Mouse (Mus musculus) midbrain, embryonic 15.5 days (tissue): ENCODE data around the gene Pmf1. TPM values are rescaled to one million over a fixed set of nuclear protein-coding genes. Genes with fewer than 3 reads are reported as not detected.
A peak's percentile ranks its signal among the peaks of the same experiment; 100 is the strongest.

Source experiments
- ATAC-seq: fragments of 200-750 bp; cut with Nextera tagmentation; replicated peaks from 2 replicates; pipeline ENCODE4 v1.8.0; 2017; ENCODE audit warnings: moderate TSS enrichment
- H3K27ac ChIP-seq: fragments of 300-500 bp; sonication (generic); 2 replicates; pipeline ENCODE4 v1.5.1; 2015; ENCODE audit warnings: mild to moderate bottlenecking, inconsistent platforms
- H3K27me3 ChIP-seq: fragments of 300-500 bp; sonication (generic); replicated peaks from 2 replicates; pipeline ENCODE4 v1.6.1; 2015; ENCODE audit warnings: inconsistent platforms
- H3K36me3 ChIP-seq: fragments of 300-500 bp; sonication (generic); replicated peaks from 2 replicates; pipeline ENCODE4 v1.6.1; 2015; ENCODE audit warnings: inconsistent platforms
- H3K4me1 ChIP-seq: fragments of 300-500 bp; sonication (generic); 2 replicates; pipeline ENCODE4 v1.6.1; 2015; ENCODE audit warnings: inconsistent platforms
- H3K4me2 ChIP-seq: fragments of 300-500 bp; sonication (generic); 2 replicates; pipeline ENCODE4 v1.6.1; 2015; ENCODE audit warnings: inconsistent platforms, mild to moderate bottlenecking, moderate library complexity
- H3K4me3 ChIP-seq: fragments of 300-500 bp; sonication (generic); 2 replicates; pipeline ENCODE4 v1.5.1; 2015; ENCODE audit warnings: mild to moderate bottlenecking, inconsistent platforms
- H3K9ac ChIP-seq: fragments of 300-500 bp; sonication (generic); 2 replicates; pipeline ENCODE4 v1.6.1; 2015; ENCODE audit warnings: mild to moderate bottlenecking, inconsistent platforms
- H3K9me3 ChIP-seq: fragments of 300-500 bp; sonication (generic); 2 replicates; pipeline ENCODE4 v1.6.1; 2016; ENCODE audit warnings: inconsistent platforms
- WGBS: fragments of 180-500 bp; shearing (Covaris S2); methylation state at CpG from one replicate; pipeline ENCODE4 v1.1.7; 2015; ENCODE audit warnings: mixed read lengths; 5-methylcytosine and 5-hydroxymethylcytosine counted together
- polyA plus RNA-seq: library from polyadenylated mRNA; unstranded; fragments of >200 nt; fragmentation: Nextera tagmentation; extraction: Ambion mirVana; gene quantifications from 2 replicates; pipeline ENCODE4 v1.2.1, GENCODE M21; 2015

The Pmf1 gene
- polyA plus RNA-seq, 1 experiment from 2014 or later: 23.6 TPM

DNA sequence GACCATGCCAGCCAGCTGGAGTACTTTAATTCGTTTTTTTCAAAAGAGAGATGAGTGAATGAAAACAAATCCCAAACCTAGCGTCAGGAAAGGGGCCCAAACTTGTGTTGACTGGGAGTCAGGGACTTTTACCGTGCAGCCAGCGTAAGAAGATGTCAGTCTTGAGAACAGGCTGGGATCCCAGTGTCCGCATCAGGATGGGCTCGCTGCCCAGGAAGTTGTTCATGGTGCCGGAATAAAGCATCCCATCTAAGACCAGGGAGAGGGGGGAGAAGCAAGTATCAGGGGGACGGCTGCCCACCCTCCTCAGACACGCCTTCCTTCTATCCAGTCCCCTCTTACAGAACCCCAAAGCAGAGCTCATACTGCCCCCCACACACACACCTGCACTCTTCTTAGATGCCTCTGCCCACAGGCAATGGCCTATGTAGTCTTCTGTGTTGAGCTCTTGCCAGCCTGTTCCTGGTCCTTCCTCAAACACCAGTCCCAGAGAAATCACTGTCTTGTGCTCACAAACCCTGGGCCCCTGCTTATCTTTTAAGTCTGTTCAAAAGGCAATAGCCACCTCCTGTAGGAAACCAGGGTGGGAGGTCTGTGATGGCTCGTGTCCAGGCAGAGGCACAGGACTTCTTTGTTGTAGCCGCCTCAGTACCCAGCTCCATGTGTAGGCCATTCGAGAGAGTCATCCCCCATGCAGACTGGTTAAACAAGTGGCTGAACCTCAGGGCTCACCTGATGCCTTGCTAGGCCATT is 40.4 kb upstream of the Pmf1 start:
- Histone ChIP-seq H3K36me3 (peaks cover 19% of the 10 kb centered on the region; the same call in 1 of the 2 replicates), H3K4me3 (no peak overlapping the region), H3K9me3 (no peaks in the 10 kb centered on the region), H3K27me3 (no peaks in the 10 kb centered on the region), H3K4me2 (no peak overlapping the region), H3K4me1 (peaks cover 6% of the 10 kb centered on the region), H3K9ac (no peak overlapping the region), H3K27ac (no peak overlapping the region)
- 71% methylated on average over 12 of the region's 12 CpGs for WGBS
- ATAC-seq: no peak

DNA sequence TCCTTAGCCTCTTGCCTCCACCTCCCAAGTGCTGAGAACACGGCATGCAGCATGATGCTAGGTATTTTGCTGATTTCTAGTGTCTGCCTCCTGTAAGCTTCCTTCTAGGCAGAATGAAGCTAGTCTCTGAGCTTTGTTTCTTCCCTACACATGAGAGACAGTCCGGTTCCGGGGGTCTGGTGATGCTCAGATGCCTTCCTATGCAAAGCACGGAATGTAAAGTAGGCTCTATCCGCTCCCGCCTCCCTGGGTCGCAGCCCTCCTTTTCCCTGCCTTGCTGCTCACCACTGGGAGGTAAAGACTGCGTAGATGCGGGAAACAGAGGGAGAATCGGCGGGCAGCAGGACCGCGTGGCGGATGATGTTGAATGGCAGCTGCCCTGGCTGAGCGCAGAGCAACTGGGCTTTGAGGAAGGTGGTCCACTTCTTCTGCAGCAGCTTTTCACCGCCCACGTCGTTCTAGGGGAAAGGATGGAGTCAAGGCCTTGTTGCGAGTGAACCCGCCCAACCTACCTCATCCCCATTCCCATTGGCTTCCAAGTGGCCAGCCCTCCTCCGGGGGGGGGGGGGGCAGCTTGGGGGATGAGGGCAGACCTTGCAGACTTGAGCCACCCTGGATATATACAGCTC is 39.4 kb upstream of the Pmf1 start:
- Histone ChIP-seq H3K4me1 (peaks cover 6% of the 10 kb centered on the region), H3K9ac (peak overlapping the region; percentile 26; the same call in 1 of the 2 replicates), H3K9me3 (no peaks in the 10 kb centered on the region), H3K4me3 (peak overlapping the region; percentile 6; the same call in 1 of the 2 replicates), H3K4me2 (peak overlapping the region; percentile 31), H3K27me3 (no peaks in the 10 kb centered on the region), H3K27ac (no peak overlapping the region; the same call in 1 of the 2 replicates), H3K36me3 (peaks cover 27% of the 10 kb centered on the region; the same call in 1 of the 2 replicates)
- 0 out of 2 replicates have a peak, but pooled peaks have one; percentile 48 for ATAC-seq
- WGBS: 4% methylated on average over 21 of the region's 21 CpGs

DNA sequence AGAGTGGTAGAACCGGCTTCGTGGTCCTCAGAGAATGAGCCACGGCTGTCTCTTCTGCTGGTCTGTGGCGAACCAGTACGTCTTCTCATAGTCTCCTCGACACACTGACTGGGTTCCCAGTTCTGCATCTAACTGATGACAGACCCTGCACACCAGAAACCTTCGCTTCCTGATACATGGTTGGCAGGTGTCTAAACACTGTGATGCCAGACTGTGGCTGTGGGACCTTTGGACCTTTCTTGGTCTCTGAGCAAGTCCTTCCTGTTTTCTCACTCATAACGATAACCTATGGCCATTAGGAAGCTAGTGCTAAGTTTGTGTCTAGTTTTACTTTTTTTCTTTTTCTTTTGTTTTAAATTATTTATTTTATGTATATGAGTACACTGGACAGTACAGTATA is 38.3 kb upstream of the Pmf1 start:
- H3K9me3 ChIP-seq: no peaks in the 10 kb centered on the region

DNA sequence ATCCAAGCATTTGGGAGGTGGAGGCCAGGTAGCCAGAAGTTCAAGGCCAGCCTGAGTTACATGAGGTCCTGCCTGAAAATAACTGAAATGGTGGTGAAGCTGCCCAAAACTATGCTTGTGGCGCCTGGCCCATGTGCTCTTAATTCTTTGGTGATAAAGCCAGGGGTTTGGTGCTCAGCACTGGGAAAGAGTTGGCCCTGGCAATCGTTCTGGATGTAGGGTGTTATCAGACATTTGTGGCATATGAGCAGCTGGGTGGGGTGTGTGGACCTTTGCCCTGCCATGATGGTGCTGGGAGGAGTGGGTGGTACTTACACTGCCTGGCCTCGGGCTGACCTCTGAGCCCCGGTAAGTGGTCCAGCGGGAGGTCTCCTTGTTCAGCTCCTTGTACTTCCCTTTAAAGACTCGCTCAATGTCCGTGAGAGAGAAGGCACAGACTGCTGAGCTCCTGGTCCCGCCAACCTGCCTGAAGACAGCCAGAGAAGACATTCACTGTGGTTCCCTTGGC is 37.6 kb upstream of the Pmf1 start:
- Histone ChIP-seq H3K27ac (no peak overlapping the region), H3K36me3 (peaks cover 33% of the 10 kb centered on the region; the same call in 1 of the 2 replicates)
- WGBS: 71% methylated on average over 8 of the region's 8 CpGs

More for the DNA sequence above, 38.3 kb upstream of the Pmf1 start:
- 94% methylated on average over 8 of the region's 8 CpGs for WGBS
- Histone ChIP-seq H3K36me3 (peaks cover 31% of the 10 kb centered on the region; the same call in 1 of the 2 replicates), H3K27ac (no peak overlapping the region), H3K27me3 (no peaks in the 10 kb centered on the region), H3K4me2 (no peak overlapping the region), H3K4me1 (peaks cover 6% of the 10 kb centered on the region), H3K4me3 (no peak overlapping the region), H3K9ac (no peak overlapping the region)
- no peak for ATAC-seq

DNA sequence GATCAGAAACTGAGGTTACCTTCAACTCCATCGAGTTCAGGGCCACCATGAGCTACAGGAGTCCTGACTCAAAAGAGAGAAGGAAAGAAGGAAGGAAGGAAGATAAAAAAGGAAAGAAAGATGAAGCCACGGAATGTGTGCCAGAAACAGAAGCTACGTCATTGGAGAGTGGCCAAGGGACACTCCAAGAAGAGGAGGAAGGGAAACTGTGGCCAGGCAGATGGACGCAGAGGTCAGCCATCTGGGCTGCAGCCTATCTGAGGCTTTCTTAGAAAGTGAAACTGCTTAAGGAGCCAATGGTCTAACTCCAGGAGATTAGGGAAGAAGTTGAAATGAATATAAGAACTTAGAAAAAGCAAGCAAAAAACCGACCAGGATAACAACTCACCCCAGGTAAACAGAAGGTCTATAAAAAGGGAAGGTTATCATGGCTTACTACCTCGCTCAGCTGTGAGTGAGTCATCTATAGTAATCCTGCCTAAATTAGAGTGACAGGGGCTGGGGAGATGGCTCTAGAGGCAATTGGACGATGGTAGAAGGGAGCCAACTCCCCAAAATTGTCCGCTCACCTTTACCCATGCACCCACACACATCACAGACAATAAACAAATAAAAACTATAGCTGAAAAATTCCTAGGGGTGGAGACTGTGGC is 36.5 kb upstream of the Pmf1 start:
- Histone ChIP-seq H3K4me1 (peaks cover 6% of the 10 kb centered on the region), H3K4me2 (no peak overlapping the region), H3K27me3 (no peaks in the 10 kb centered on the region), H3K9me3 (no peaks in the 10 kb centered on the region), H3K9ac (no peak overlapping the region), H3K27ac (no peak overlapping the region), H3K36me3 (peaks cover 32% of the 10 kb centered on the region; the same call in 1 of the 2 replicates), H3K4me3 (no peak overlapping the region)
- WGBS: 81% methylated on average over 8 of the region's 8 CpGs
- ATAC-seq: no peak

More for the DNA sequence above, 37.6 kb upstream of the Pmf1 start:
- H3K4me1 ChIP-seq: peaks cover 6% of the 10 kb centered on the region
- no peak overlapping the region for H3K4me2 ChIP-seq
- no peak overlapping the region for H3K4me3 ChIP-seq
- no peak for ATAC-seq
- H3K9me3 ChIP-seq: no peaks in the 10 kb centered on the region
- no peaks in the 10 kb centered on the region for H3K27me3 ChIP-seq
- no peak overlapping the region for H3K9ac ChIP-seq

DNA sequence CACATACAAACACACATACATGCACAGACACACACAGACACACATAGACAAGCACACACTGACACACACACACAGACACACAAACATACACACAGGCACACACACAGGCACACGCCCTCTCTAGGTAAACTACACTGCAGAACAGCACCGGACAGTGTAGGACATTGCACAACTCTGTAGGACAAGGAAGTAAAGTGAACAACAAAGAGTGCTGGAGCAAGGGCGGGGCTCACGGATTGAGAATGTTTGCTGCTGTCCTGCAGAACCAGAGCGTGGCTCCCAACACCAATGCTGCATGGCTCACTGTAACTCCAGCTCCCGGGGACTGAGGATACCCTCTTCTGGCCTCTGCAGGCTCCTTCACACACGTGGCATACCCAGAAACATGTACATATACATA is 32.8 kb upstream of the Pmf1 start:
- H3K36me3 ChIP-seq: peaks cover 40% of the 10 kb centered on the region; the same call in 1 of the 2 replicates
- WGBS: 74% methylated on average over 7 of the region's 7 CpGs

DNA sequence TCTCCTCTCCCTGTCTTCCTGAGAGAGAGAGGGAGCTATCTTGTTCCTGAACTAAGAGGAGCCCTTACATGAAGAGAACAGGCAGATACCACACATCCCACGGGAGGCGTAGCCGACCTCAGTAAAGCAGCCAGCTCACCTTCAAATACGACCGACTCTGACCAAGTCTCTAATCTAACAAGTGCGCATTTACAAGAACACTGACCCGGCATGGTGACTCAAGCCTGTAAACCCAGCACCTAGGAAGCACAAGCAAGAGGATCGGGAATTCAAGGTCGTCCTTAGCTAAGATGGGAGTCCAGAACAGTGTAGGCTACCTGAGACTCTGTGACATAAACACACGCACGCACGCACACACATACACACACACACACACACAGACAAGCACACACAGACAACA is 32.4 kb upstream of the Pmf1 start:
- no peak for ATAC-seq
- Histone ChIP-seq H3K27me3 (no peaks in the 10 kb centered on the region), H3K9me3 (no peaks in the 10 kb centered on the region), H3K4me3 (no peak overlapping the region), H3K4me1 (peaks cover 3% of the 10 kb centered on the region; the same call in 1 of the 2 replicates), H3K27ac (no peak overlapping the region), H3K9ac (no peak overlapping the region), H3K36me3 (peaks cover 40% of the 10 kb centered on the region; the same call in 1 of the 2 replicates), H3K4me2 (no peak overlapping the region)
- 86% methylated on average over 12 of the region's 12 CpGs for WGBS

More for the DNA sequence above, 32.8 kb upstream of the Pmf1 start:
- no peak overlapping the region for H3K9ac ChIP-seq
- no peaks in the 10 kb centered on the region for H3K27me3 ChIP-seq
- peaks cover 3% of the 10 kb centered on the region; the same call in 1 of the 2 replicates for H3K4me1 ChIP-seq
- no peaks in the 10 kb centered on the region for H3K9me3 ChIP-seq
- no peak overlapping the region for H3K4me2 ChIP-seq
- H3K27ac ChIP-seq: no peak overlapping the region
- no peak overlapping the region for H3K4me3 ChIP-seq
- ATAC-seq: no peak

DNA sequence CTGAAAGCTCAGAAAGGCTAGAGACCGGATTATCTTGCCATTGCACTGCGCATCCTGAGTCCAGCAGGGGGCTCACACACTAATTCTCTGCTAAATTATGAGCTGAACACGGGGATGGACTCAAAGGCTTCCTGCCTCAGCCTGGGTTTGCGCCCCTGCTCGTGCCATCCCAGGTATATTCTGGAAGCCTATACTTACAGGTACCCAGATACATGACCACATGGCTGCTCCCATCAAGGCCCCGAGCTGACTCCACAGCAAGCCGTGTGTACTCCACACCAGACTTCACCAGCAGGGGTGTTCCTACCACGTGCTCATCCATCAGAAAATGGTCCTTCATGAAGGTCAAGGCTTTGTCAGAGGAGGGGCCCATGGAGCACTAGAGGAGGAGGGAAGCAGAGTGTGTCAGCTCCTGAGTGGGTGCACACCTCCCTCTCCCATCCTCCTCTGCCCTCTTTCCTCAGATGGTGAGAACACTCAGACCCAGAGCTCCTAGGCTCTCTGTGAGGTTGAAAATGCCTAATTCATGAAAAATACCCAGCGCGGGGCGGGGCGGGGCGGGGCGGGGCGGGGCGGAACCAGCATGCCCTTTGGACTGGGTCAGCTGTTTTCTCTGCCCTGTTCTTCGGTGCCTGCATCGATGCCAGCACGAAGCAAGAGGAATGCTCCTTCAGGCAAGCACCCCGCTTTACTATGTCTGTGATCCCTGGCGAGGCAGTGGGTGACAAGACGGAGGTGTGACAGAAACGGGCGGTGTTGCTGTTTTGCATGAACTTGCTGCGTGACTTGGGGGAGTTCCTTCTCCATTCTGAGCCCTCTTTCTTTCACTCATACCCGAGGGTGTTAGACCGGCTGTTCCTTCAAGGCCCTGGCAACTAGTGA is 30.6 kb upstream of the Pmf1 start:
- ATAC-seq: peak; percentile 32; the same call in 1 of the 2 replicates
- Histone ChIP-seq H3K4me1 (peaks cover 5% of the 10 kb centered on the region; the same call in 1 of the 2 replicates), H3K4me2 (0 out of 2 replicates have a peak overlapping the region, but pooled peaks have one; percentile 13), H3K4me3 (no peak overlapping the region), H3K36me3 (peaks cover 41% of the 10 kb centered on the region; the same call in 1 of the 2 replicates), H3K27ac (no peak overlapping the region), H3K9ac (no peak overlapping the region), H3K27me3 (no peaks in the 10 kb centered on the region), H3K9me3 (no peaks in the 10 kb centered on the region)
- WGBS: 27% methylated on average over 26 of the region's 27 CpGs

DNA sequence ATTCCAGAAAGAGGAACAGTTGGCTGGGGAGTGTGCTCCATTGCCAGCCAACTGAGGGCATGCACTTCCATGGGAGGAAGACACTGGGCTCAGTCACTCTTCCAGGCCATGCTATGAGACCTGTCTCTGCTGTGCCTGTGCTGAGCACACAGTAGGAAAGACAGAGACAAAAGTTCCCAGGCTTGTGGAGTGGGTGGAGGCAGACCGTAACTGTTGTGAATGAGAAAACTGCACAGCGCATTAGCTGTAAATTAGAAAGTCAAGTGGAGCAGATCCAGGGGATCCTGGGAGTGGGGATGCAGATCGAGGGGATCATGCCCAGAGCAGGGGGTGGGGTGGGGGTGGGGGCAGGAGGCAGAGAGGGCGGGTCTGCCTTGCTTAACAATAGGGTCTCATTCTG is 29.5 kb upstream of the Pmf1 start:
- Histone ChIP-seq H3K4me3 (no peak overlapping the region), H3K36me3 (peaks cover 37% of the 10 kb centered on the region; the same call in 1 of the 2 replicates), H3K9me3 (no peaks in the 10 kb centered on the region), H3K9ac (no peak overlapping the region), H3K4me1 (peaks cover 5% of the 10 kb centered on the region; the same call in 1 of the 2 replicates), H3K27ac (no peak overlapping the region), H3K27me3 (no peaks in the 10 kb centered on the region), H3K4me2 (no peak overlapping the region)
- no peak for ATAC-seq
- 45% methylated on average over 4 of the region's 4 CpGs for WGBS

DNA sequence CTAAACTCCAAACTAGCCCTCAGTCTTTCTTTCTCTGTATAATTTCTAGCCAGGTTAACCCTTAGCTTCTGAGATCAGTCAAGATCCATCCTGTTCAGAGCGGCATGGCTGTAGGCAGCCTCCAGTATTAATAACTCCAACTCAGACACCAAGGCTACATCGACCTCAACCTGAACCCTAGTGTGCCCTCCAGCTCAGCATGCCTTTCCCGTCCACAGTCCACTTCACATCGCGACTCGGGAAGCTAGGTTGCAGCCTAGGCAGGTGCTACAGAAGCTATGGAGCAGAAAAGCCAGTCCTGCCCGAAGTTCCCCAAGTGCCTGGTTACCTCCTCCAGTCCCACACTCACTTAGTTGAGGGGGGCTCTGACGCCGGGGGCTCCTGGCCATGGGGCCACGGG is 27.3 kb upstream of the Pmf1 start:
- 79% methylated on average over 10 of the region's 10 CpGs for WGBS
- no peak overlapping the region for H3K4me3 ChIP-seq
- H3K9ac ChIP-seq: no peak overlapping the region
- no peak overlapping the region for H3K4me2 ChIP-seq
- ATAC-seq: no peak
- H3K4me1 ChIP-seq: peaks cover 5% of the 10 kb centered on the region; the same call in 1 of the 2 replicates
- H3K36me3 ChIP-seq: peaks cover 27% of the 10 kb centered on the region; the same call in 1 of the 2 replicates
- no peaks in the 10 kb centered on the region for H3K27me3 ChIP-seq
- no peak overlapping the region for H3K27ac ChIP-seq
- no peaks in the 10 kb centered on the region for H3K9me3 ChIP-seq
